Mouse (Mus musculus) erythroblast, adult 5-6 weeks (primary cell): Measurements from ENCODE around the gene Aldoc. TPM values are rescaled to one million over a fixed set of nuclear protein-coding genes. Genes with fewer than 3 reads are reported as not detected.

ENCODE experiments used
- ATAC-seq: replicated peaks from 2 replicates; pipeline ENCODE4 v1.8.0; 2016; ENCODE audit warnings: moderate number of reproducible peaks, mild to moderate bottlenecking, moderate TSS enrichment, inconsistent platforms; ENCODE audit not compliant: poor library complexity, low FRiP score, severe bottlenecking
- total RNA-seq, 2 experiments: library from RNA; stranded (forward) in 1 of 2; stranded (reverse) in 1 of 2; fragments of 150-400 nt in 1 of 2; fragments of 200-764, 138-1000 nt in 1 of 2; gene quantifications; 2 replicates each; pipeline versions ENCODE4 v1.2.3 to v1.2.4; 2015 to 2017; ENCODE audit warnings: low replicate concordance in 2 of 2

Gene Aldoc
- total RNA-seq (2015; ENCODE audit: low replicate concordance) (not detected in 2 replicates), total RNA-seq (2017; ENCODE audit: low replicate concordance) (0.28 TPM in 1 of 2 replicates, not detected in the other)

DNA sequence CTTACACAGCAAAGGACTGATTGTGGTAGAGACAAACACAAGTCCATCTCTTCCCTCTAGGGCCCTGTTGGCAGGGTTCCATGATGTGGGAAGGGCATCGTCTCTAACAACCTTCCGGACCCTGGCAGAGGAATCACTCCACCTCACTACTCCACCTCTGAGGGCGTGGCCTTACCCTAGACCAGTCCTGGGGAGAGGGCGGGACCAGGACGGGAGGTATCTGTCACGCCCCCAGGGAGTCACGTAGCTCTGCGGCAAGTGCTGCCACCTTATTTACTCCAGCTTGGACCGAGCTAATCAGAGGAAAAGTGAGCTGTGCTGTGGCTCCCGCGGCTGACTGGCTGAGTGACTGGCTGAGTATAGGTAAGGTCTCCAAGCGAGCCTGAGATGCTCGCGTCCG is at the start of gene Aldoc:
Gene Aldoc, plus strand, starts transcription at position 109 of the 400 bp plus-strand sequence.
- peak; percentile 96 for ATAC-seq

DNA sequence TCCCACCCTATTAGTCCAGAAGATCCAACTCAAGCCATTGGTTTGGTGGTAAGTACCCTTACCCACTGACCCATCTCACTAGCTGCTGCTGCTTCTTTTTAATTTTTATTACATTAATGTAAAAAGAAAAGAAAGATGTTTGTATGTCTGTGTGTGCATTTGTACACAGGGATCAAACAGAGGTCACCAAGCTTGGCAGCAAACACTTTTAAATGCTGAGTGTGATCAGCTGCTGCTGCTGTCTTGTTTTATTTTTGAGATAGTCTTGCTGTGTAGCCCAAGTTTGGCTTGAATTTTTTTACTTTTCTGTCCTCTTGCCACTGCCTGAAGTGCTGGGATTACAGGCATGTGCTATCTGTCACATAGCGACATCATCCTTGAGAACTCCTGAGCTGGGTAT is 47.2 kb upstream of the Aldoc start:
- no peak for ATAC-seq

GRCm38 (mm10) chr11:78276169-78276568 is 46.6 kb upstream of the Aldoc start:
- ATAC-seq = 0 out of 2 replicates have a peak, but pooled peaks have one; percentile 46

GRCm38 (mm10) chr11:78278853-78279252 is 43.9 kb upstream of the Aldoc start:
- no peak for ATAC-seq

- ATAC-seq = no peak
Measured at GRCm38 (mm10) chr11:78279586-78279985, 43.2 kb upstream of the Aldoc start.

GRCm38 (mm10) chr11:78289146-78289763 is 33.5 kb upstream of the Aldoc start:
- no peak for ATAC-seq

- no peak for ATAC-seq
Measured at GRCm38 (mm10) chr11:78290654-78291053, 32.1 kb upstream of the Aldoc start, which contains the start of gene BC030499. Gene BC030499 (plus strand): TSS chr11:78290841.

DNA sequence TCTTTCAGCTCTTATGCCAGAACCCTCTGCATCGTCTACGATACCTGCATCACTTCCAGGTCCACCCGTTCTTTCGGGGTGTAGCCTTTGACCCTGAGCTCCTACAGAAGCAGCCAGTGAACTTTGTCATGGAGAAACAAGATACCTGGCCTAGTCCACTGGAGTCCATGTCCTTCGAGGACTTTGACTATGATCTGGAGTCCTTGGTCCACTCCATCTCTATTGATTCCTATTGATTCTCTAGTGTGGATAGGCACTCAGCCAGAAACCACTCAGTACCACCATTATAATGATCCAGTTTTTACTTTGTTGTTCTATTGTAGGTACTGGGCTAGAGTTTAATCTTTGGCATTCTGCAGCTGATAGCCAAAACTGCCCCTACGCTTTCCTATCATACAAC is 28.2 kb upstream of the Aldoc start:
- ATAC-seq = no peak

DNA sequence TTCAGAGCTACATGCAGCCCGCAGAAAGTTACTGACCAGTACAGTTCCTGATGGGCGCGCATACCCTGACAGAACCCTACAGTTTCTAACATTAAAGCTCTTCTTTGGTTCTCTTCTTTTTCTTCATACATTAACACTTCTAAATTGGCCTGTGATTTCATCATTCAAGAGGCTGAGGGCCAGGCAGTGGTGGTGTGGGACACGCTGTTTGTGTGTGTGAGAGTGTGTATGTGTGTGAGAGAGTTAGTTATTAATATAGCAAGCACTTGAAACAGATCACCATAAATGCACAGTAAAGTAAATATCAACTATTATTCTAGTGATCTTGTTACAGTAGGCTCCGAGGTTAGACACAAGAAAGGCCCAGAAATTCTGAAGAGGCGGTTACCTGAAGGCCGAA is 21.9 kb upstream of the Aldoc start:
- no peak for ATAC-seq

- ATAC-seq = peak; percentile 99
Measured at GRCm38 (mm10) chr11:78301357-78302084, 21.2 kb upstream of the Aldoc start, which contains the start of gene Spag5. Gene Spag5 (plus strand): TSS chr11:78301529.

DNA sequence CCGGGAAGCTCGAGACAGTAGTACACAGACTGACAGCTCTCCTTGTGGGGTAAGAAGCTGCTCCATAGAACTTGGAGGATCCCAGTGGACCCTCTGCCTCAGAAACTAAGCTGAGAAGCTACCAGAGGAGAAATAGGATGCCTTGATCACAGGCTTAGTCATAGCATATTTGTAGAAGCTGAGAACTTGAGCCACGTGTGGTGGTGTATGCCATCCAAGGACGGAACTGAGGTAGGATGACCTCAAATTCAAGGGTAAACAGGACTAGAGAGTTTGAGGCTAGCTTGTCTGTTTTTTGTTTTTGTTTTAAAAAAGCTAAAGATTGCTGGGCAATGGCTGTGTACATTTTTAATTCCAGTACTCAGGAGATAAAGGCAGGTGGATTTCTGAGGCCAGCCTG is 17.5 kb upstream of the Aldoc start:
- ATAC-seq = no peak

DNA sequence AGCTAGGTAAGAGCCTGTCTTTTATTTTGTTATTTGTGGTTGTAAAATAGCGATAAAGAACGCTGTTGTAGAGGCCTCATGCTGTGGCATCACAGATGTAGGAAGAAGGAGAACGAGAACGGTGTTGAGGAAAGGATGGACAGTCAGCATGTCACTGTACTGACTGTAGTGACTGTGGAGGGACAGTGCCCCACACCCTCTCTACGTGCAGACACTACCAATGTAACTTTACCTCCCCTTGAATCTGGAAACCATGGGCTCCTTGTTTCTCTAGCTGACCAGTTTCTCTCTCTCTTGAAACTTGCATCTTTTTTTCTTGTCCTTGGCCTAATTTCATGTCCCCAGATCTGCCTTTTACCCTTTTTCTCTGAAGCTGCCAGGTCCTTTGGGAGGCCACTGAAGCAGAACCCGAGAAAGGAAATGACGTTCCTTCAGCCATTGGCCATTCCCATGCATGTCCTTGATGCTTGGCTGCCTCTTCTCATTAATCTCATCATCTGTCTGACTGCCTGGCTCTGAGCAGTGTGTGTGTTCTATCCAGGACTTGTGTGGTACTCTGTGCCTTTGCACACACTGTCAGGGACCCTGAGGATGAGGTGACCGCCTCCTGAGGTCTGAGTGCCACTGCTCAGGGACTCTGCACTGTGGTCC is 11.8 kb upstream of the Aldoc start:
- ATAC-seq = no peak

- ATAC-seq = no peak
Measured at GRCm38 (mm10) chr11:78313662-78314061, 9.1 kb upstream of the Aldoc start.

DNA sequence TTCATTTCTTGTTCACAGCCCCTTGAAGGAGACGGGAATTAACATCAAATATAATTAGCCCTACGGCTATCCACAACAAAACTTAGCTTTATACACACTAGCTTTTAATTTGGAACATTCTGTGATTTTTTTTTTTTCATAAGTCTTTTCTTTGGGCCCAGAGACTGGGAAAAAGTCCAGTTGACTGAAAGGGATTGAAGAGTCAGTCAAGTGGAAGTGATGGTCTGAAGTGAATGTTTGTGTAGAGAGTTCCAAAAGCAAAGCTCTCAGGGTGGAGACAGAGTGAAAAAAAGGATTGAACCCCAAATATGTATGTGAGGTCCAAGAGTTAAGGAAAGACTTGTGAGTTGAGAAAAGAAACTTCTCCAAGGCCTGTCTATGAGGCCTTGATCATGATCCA is 4.4 kb upstream of the Aldoc start:
- no peak for ATAC-seq

DNA sequence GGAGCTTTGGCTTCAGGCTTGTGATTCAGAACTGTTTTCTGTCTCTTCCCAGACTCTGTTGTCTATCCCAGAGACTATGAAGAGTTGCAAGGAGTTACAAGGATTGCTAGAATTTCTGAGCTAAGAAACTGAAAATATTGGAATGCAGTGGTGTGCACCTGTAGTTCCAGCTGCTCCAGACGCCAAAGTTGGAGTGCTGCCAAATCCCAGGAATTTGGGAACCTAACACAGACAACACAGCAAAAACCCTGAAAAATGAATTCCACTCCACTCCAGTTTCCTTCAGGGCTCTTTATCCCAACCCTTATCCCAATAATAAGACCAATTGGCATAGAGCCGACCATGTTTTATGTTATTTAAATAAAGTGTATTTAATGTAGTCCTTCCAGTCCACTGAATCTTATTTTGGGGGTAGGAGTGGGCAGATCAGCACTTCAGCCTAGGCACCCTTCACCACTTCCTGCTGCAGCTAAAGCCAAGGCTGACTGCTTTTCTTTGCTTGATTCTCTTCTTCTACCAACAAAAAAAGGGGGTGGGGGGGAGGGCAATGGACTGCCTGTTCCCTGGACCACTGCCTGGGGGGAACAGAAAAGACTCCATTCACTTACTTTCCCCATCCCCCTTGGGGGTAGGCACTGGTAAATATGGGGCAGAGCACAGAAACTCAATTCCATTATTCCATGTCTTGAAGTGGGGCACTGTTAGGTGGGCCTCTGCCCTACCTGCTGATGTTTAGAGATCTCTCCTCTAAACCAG is 514 bp upstream of the Aldoc start:
- no peak; the same call in 1 of the 2 replicates for ATAC-seq

DNA sequence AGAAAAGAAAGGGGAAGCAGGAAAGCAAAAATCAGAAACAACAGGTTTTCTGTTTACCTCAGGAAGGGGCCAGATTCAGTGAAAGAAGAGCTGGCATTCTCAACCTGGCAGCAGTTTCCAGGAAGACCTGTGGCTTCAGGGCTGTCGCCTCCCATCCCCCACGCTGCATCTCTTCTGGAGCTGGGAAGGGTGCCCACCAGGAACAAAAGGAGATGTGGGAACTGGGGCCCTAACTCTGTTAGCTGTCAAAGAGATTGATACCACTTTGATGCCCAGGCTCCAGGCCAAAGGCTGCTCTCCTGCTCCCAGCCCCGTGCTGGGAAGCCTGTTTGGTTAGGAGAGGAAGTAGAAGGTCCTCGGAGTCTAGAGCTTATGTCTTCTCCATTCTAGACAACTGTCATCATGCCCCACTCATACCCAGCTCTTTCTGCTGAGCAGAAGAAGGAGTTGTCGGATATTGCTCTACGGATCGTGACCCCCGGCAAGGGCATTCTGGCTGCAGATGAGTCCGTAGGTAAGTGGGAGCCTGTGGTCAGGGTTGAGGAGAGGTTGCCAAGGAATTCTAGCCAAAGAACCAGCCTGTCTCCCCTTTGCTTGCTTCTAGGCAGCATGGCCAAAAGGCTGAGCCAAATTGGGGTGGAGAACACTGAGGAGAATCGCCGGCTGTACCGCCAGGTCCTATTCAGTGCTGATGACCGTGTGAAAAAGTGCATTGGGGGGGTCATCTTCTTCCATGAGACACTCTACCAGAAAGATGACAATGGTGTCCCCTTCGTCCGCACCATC is 1.4 kb downstream of the Aldoc start:
- ATAC-seq = no peak

DNA sequence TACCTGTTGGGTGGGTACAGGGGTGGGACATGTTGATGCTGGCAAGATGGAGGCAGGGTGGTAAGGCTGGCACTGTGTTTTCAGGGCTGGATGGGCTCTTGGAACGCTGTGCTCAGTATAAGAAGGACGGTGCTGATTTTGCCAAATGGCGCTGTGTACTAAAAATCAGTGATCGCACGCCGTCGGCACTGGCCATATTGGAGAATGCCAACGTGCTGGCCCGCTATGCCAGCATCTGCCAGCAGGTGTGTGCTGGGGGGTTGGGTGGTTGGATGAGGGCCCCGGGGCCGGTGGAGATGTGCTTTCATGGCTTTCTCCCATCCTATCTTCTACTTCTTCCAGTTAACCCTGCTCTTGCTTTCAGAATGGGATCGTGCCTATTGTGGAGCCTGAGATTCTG is 2.2 kb downstream of the Aldoc start:
- ATAC-seq = no peak

- ATAC-seq = no peak
Measured at GRCm38 (mm10) chr11:78327215-78327614, 4.4 kb downstream of the Aldoc start.
